Comparison of ENCODE assay signal across 18 mouse cellular contexts in genomic region chr17:85627751-85628150, GRCm38 (mm10). TPM values are rescaled to one million over a fixed set of nuclear protein-coding genes. Genes with fewer than 3 reads are reported as not detected.
DNase-seq lines count a peak whose midpoint lies in the region; ATAC-seq lines count a peak whose summit lies in the region.
"Had no signal": no experiment of that assay in that cellular context is flagged by ENCODE, and none has a peak within 500 bp of the region (broad histone marks: within the 10 kb centered on the region; RNA-seq: fewer than 3 reads in every experiment).

No protein-coding gene starts in this region.

- H3K36me3 ChIP-seq in forebrain, embryonic 13.5 days (ENCODE audit: poor library complexity, severe bottlenecking) = no peaks in the 10 kb centered on the region
- no peaks in the 10 kb centered on the region for H3K36me3 ChIP-seq in forebrain, embryonic 14.5 days (ENCODE audit: control insufficient read depth, insufficient read depth, low read length)
- H3K36me3 ChIP-seq in embryonic facial prominence, embryonic 10.5 days (replicated peaks) = no peaks in the 10 kb centered on the region; the same call in 1 of the 2 replicates
- H3K36me3 ChIP-seq in midbrain, embryonic 14.5 days (ENCODE audit: control insufficient read depth, insufficient read depth, low read length) = no peaks in the 10 kb centered on the region
- H3K36me3 ChIP-seq: embryonic facial prominence, embryonic 15.5 days; heart, embryonic 12.5 days; hindbrain, embryonic 10.5 days had no signal

- no peak for ATAC-seq in forebrain, embryonic 13.5 days
- ATAC-seq in forebrain, embryonic 14.5 days = no peak
- ATAC-seq in midbrain, embryonic 14.5 days (ENCODE audit: low FRiP score, low TSS enrichment) = no peak

- H3K4me2 ChIP-seq in forebrain, embryonic 13.5 days = peak overlapping the region; percentile 71; the same call in 1 of the 2 replicates
- H3K4me2 ChIP-seq in forebrain, embryonic 14.5 days (ENCODE audit: low read length) = no peak overlapping the region
- peak overlapping the region; percentile 39 for H3K4me2 ChIP-seq in midbrain, embryonic 14.5 days (ENCODE audit: low read length)
- H3K4me2 ChIP-seq: embryonic facial prominence, embryonic 15.5 days; heart, embryonic 12.5 days; hindbrain, embryonic 14.5 days had no signal

- H3K9ac ChIP-seq in forebrain, embryonic 13.5 days = no peak overlapping the region
- no peak overlapping the region for H3K9ac ChIP-seq in forebrain, embryonic 14.5 days (ENCODE audit: low read length)
- no peak overlapping the region for H3K9ac ChIP-seq in midbrain, embryonic 14.5 days (replicated peaks; ENCODE audit: low read length)
- H3K9ac ChIP-seq: embryonic facial prominence, embryonic 15.5 days; heart, embryonic 12.5 days; hindbrain, embryonic 14.5 days had no signal

- no peak for DNase-seq in forebrain, embryonic 14.5 days (ENCODE audit: low spot score)
- DNase-seq in embryonic facial prominence, embryonic 10.5 days (ENCODE audit: low spot score) = no peak
- DNase-seq in midbrain, embryonic 14.5 days = peak; percentile 2
- DNase-seq in liver = no peak
- DNase-seq in right cerebral cortex, adult 18-20 months = no peak
- DNase-seq: adrenal gland, adult 8-10 months; adrenal gland, postnatal 36 days; cerebellum, adult 2 months; cerebellum, postnatal 10 days; gastrocnemius, adult 2 months; gastrocnemius, postnatal 25 days had no signal

- peaks cover 44% of the 10 kb centered on the region for H3K4me1 ChIP-seq in forebrain, embryonic 13.5 days
- no peaks in the 10 kb centered on the region for H3K4me1 ChIP-seq in forebrain, embryonic 14.5 days (ENCODE audit: control insufficient read depth, insufficient read depth, low read length)
- H3K4me1 ChIP-seq in embryonic facial prominence, embryonic 10.5 days = peaks cover 38% of the 10 kb centered on the region
- no peaks in the 10 kb centered on the region for H3K4me1 ChIP-seq in midbrain, embryonic 14.5 days (ENCODE audit: control insufficient read depth, insufficient read depth, low read length)

- H3K27me3 ChIP-seq in forebrain, embryonic 13.5 days = peaks cover 87% of the 10 kb centered on the region
- peaks cover 38% of the 10 kb centered on the region for H3K27me3 ChIP-seq in forebrain, embryonic 14.5 days (replicated peaks; ENCODE audit: control insufficient read depth, insufficient read depth, low read length)
- peaks cover 100% of the 10 kb centered on the region for H3K27me3 ChIP-seq in embryonic facial prominence, embryonic 10.5 days (replicated peaks; ENCODE audit: low read depth, poor library complexity, severe bottlenecking)
- peaks cover 79% of the 10 kb centered on the region for H3K27me3 ChIP-seq in midbrain, embryonic 14.5 days (ENCODE audit: control insufficient read depth, insufficient read depth, low read length)

- WGBS in forebrain, embryonic 13.5 days = 46% methylated on average over 5 of the region's 5 CpGs
- 60% methylated on average over 5 of the region's 5 CpGs for WGBS in forebrain, embryonic 14.5 days
- WGBS in embryonic facial prominence, embryonic 10.5 days = 63% methylated on average over 5 of the region's 5 CpGs
- 51% methylated on average over 5 of the region's 5 CpGs for WGBS in midbrain, embryonic 14.5 days

- H3K4me3 ChIP-seq in forebrain, embryonic 13.5 days = no peak overlapping the region
- H3K4me3 ChIP-seq in forebrain, embryonic 14.5 days (ENCODE audit: low read depth, low read length) = no peak overlapping the region
- no peak overlapping the region for H3K4me3 ChIP-seq in embryonic facial prominence, embryonic 10.5 days
- H3K4me3 ChIP-seq in midbrain, embryonic 14.5 days (replicated peaks; ENCODE audit: low read depth, low read length) = no peak overlapping the region
- H3K4me3 ChIP-seq: embryonic facial prominence, embryonic 15.5 days; erythroblast, embryonic 14.5 days; gastrocnemius, adult 2 months; heart, embryonic 12.5 days; hindbrain, embryonic 10.5 days had no signal

- no peaks in the 10 kb centered on the region for H3K9me3 ChIP-seq in forebrain, embryonic 13.5 days (replicated peaks)
- no peaks in the 10 kb centered on the region for H3K9me3 ChIP-seq in forebrain, embryonic 14.5 days (replicated peaks; ENCODE audit: control insufficient read depth, low read length)
- H3K9me3 ChIP-seq in embryonic facial prominence, embryonic 10.5 days = no peaks in the 10 kb centered on the region
- H3K9me3 ChIP-seq in midbrain, embryonic 14.5 days (ENCODE audit: control insufficient read depth, low read length) = no peaks in the 10 kb centered on the region
- H3K9me3 ChIP-seq: embryonic facial prominence, embryonic 15.5 days; heart, embryonic 12.5 days; hindbrain, embryonic 10.5 days had no signal

- no peak overlapping the region for H3K27ac ChIP-seq in forebrain, embryonic 13.5 days
- H3K27ac ChIP-seq in forebrain, embryonic 14.5 days (ENCODE audit: low read depth, low read length) = no peak overlapping the region
- 0 out of 2 replicates have a peak overlapping the region, but pooled peaks have one; percentile 11 for H3K27ac ChIP-seq in embryonic facial prominence, embryonic 10.5 days (replicated peaks)
- no peak overlapping the region; the same call in 1 of the 2 replicates for H3K27ac ChIP-seq in midbrain, embryonic 14.5 days (replicated peaks; ENCODE audit: low read depth, low read length)
- H3K27ac ChIP-seq: embryonic facial prominence, embryonic 15.5 days; gastrocnemius, adult 2 months; hindbrain, embryonic 10.5 days; hindbrain, embryonic 14.5 days had no signal

RNA-seq across cellular contexts. Expression of gene Six3, which starts 14.3 kb away (rescaled TPM):
- polyA plus RNA-seq in forebrain, embryonic 13.5 days (2015; fragmentation: Nextera tagmentation; extraction: Ambion mirVana) = 18.2 and 22.4 TPM in 2 replicates
- 11.3 and 15.0 TPM in 2 replicates for polyA plus RNA-seq in forebrain, embryonic 14.5 days (2014; fragmentation: Nextera tagmentation; extraction: Ambion mirVana)
- 8.8 and 13.1 TPM in 2 replicates for polyA plus RNA-seq in embryonic facial prominence, embryonic 10.5 days (2016; fragmentation: Nextera tagmentation; extraction: Ambion mirVana)
- polyA plus RNA-seq in midbrain, embryonic 14.5 days (2014; fragmentation: Nextera tagmentation; extraction: Ambion mirVana) = 19.9 and 20.2 TPM in 2 replicates
- polyA plus RNA-seq: erythroblast, embryonic 14.5 days; heart, embryonic 12.5 days; heart, embryonic 16.5 days; hindbrain, embryonic 14.5 days had no signal
